Mouse (Mus musculus): ENCODE data around the gene Mxra7.
A peak's percentile ranks its signal among the peaks of the same experiment; 100 is the strongest.

Mxra7 gene

DNA sequence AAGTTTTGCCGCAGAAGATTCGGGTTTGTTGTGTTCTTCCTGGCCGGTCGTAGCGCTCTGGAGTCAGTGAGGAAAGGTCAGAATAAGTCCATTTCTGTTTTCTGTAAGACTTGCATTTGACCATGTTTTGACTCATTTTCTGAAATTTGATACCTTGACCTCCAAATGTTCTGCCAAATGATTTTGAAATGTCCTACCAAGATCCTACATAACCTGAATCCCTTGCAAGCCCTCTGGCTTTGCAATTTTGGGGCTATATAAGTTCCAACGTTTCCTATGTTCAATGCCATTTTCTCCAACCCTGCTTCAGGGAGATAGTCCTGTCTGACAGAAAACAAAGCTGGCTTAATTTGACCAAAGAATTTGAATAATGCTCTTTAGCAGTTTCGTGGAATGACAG is 63.5 kb downstream of the Mxra7 start:
- no peak for DNase-seq

DNA sequence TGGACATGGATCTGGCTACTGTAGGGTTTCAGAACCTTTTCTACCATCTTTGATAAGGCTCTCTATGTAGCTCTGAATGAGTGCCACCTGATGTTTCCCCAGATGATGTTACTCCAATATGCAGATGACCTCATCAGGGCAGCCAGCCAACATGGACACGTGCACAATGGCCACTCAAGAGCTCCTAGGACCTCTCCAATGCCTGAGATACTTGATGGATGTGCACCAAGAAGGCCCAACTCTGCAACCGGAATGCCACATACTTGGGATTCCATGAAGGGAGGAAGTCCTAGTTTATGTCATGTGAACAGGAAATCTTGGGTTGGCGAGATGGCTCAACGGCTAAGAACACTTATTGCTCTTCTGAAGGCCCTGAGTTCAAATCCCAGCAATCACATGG is 72.7 kb downstream of the Mxra7 start:
- DNase-seq, result peak; percentile 19

DNA sequence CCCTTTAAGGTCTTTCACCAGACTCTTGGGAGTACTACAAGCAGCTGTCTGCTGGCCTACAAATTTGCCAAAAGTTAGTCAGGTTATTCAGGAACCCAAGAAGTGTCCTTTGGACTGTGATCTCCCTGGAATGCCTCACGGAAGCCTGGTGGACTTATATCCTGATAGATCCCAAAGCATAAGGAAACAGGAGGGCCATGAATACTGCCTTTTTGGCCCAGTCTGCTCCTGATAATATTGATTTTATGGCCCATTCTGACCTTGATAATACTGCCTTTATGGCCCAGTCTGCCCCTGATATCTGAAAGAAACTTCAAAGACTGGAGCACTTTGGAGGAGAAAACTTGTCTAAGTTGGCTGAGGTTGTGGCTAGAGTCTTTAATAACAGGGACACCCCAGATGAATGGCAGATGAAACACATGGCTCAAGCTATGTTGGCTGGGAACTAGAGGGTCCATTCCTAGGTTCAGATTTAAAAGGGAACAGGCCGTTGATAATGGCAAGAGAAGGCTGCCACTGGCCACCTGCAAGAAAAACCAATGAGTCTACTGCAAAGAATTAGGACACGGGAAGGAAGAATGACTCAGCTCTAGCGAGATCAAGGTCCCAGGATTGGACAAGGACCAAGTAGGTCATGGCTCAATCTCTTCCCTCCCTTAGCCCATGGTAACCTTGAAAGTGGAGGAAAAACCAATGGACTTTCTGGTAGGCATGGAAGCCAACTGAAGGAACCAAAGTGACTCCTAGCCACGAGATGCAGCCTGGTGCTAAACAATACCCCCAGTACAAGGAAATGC is 74.0 kb downstream of the Mxra7 start:
- DNase-seq, result no peak
